Mouse (Mus musculus): ENCODE measurements around the gene Zdhhc5. TPM values are rescaled to one million over a fixed set of nuclear protein-coding genes. Genes with fewer than 3 reads are reported as not detected.

Zdhhc5 gene
- total and polyA plus RNA-seq, 3 experiments = 29.3 to 42.9 TPM; not detected in 1

DNA sequence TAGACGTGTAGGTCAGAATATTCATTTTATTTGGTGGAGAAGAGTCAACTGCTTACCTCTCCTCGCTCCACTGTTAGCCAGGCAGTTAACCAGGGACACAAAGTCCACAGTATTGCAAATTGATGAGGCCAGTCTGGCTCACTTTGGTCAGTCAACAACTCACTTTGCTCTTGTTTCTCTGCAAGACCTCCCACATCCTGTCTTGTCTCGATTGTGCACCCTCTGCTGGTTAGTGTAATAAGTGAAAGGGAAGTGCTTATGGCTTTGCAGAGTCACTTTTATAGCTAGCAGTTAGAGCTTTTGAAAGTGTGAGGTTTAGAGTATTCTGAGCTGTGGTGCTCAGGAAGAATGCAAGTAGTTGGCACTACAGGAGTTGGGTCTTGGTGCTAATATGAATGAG is 54.7 kb downstream of the Zdhhc5 start:
- peak; percentile 55; the same call in 1 of the 2 replicates for TF ChIP-seq ELF1 (IDR thresholded peaks at IDR 0.05; ENCODE audit: low read depth, low read length)
- no peak for TF ChIP-seq HCFC1 (IDR thresholded peaks at IDR 0.05; ENCODE audit: low read depth, low read length)
- no peak for TF ChIP-seq NELFE (IDR thresholded peaks at IDR 0.05; ENCODE audit: low read depth, low read length)
- no peak for TF ChIP-seq TBP (IDR thresholded peaks at IDR 0.05; ENCODE audit: low read depth, low read length)
- peak; percentile 64 for TF ChIP-seq RAD21 (IDR thresholded peaks at IDR 0.05; ENCODE audit: low read depth, low read length)
- TF ChIP-seq SMC3 (IDR thresholded peaks at IDR 0.05; ENCODE audit: low read depth, low read length) = peak; percentile 97
- TF ChIP-seq ZMIZ1 (IDR thresholded peaks at IDR 0.05; ENCODE audit: low read depth, low read length) = no peak
- TF ChIP-seq CTCF (IDR thresholded peaks at IDR 0.05 in 2 of 3, conservative IDR thresholded peaks at IDR 0.05 in 1 of 3; ENCODE audit: control insufficient read depth in 1 of 3, insufficient read depth in 1 of 3, low read depth in 2 of 3, low read length in 3 of 3, poor library complexity in 1 of 3, severe bottlenecking in 1 of 3) = peak; percentile 40 to 87 (median 56)
- TF ChIP-seq ZC3H11A (IDR thresholded peaks at IDR 0.05; ENCODE audit: low read depth, low read length) = peak; percentile 62
- no peak for TF ChIP-seq TAL1 (IDR thresholded peaks at IDR 0.05; ENCODE audit: low read length)
- H3K9me3 ChIP-seq (replicated peaks; ENCODE audit: insufficient read depth, low read length) = no peaks in the 10 kb centered on the region
- no peaks in the 10 kb centered on the region; a peak in 1 of 4 replicates for H3K4me1 ChIP-seq (ENCODE audit: control insufficient read depth in 1 of 2, insufficient read depth in 2 of 2, low read length in 2 of 2)
- H3K36me3 ChIP-seq (ENCODE audit: control insufficient read depth in 1 of 2, insufficient read depth in 2 of 2, low read length in 2 of 2) = no peaks in the 10 kb centered on the region
- H3K9ac ChIP-seq (ENCODE audit: control insufficient read depth, low read depth, low read length, poor library complexity, severe bottlenecking) = no peak overlapping the region
- no peaks in the 10 kb centered on the region for H3K79me2 ChIP-seq (ENCODE audit: control insufficient read depth, insufficient read depth, low read length, poor library complexity)
- peak; percentile 85 for DNase-seq (ENCODE audit: low read depth, low spot score)
- H3K4me3 ChIP-seq (ENCODE audit: control insufficient read depth in 1 of 2, insufficient read depth in 1 of 2, low read depth in 2 of 2, low read length in 2 of 2) = no peak overlapping the region
- no peak overlapping the region for H3K27ac ChIP-seq (ENCODE audit: control insufficient read depth, low read depth, low read length)
- no peaks in the 10 kb centered on the region for H3K27me3 ChIP-seq (ENCODE audit: control insufficient read depth in 1 of 2, insufficient read depth in 2 of 2, low read length in 2 of 2)

- Histone ChIP-seq H3K4me1 (ENCODE audit: control insufficient read depth in 1 of 2, insufficient read depth in 2 of 2, low read length in 2 of 2) (no peaks in the 10 kb centered on the region; a peak in 1 of 4 replicates), H3K27me3 (ENCODE audit: control insufficient read depth in 1 of 2, insufficient read depth in 2 of 2, low read length in 2 of 2) (no peaks in the 10 kb centered on the region), H3K4me3 (ENCODE audit: control insufficient read depth in 1 of 2, insufficient read depth in 1 of 2, low read depth in 2 of 2, low read length in 2 of 2) (no peak within 1 kb of the TSS), H3K9ac (ENCODE audit: control insufficient read depth, low read depth, low read length, poor library complexity, severe bottlenecking) (no peak within 1 kb of the TSS), H3K27ac (ENCODE audit: control insufficient read depth, low read depth, low read length) (no peak within 1 kb of the TSS), H3K79me2 (ENCODE audit: control insufficient read depth, insufficient read depth, low read length, poor library complexity) (no peaks in the 10 kb centered on the region), H3K9me3 (replicated peaks; ENCODE audit: insufficient read depth, low read length) (no peaks in the 10 kb centered on the region), H3K36me3 (ENCODE audit: control insufficient read depth in 1 of 2, insufficient read depth in 2 of 2, low read length in 2 of 2) (no peaks in the 10 kb centered on the region)
- no peak for DNase-seq (ENCODE audit: low read depth, low spot score)
- no peak for TF ChIP-seq EP300 (IDR thresholded peaks at IDR 0.05; ENCODE audit: low read depth in 1 of 2, low read length in 2 of 2)
- no peak for TF ChIP-seq GATA1 (IDR thresholded peaks at IDR 0.05; ENCODE audit: low read depth, low read length)
- TF ChIP-seq JUND (IDR thresholded peaks at IDR 0.05; ENCODE audit: low read depth, low read length) = no peak
- TF ChIP-seq MAFK (IDR thresholded peaks at IDR 0.05; ENCODE audit: borderline replicate concordance, low read depth, low read length) = no peak
- TF ChIP-seq ELF1 (IDR thresholded peaks at IDR 0.05; ENCODE audit: low read depth, low read length) = no peak
- no peak for TF ChIP-seq TBP (IDR thresholded peaks at IDR 0.05; ENCODE audit: low read depth, low read length)
- TF ChIP-seq GABPA (IDR thresholded peaks at IDR 0.05; ENCODE audit: low read depth, low read length) = no peak
- TF ChIP-seq CTCF (IDR thresholded peaks at IDR 0.05 in 2 of 3, conservative IDR thresholded peaks at IDR 0.05 in 1 of 3; ENCODE audit: control insufficient read depth in 1 of 3, insufficient read depth in 1 of 3, low read depth in 2 of 3, low read length in 3 of 3, poor library complexity in 1 of 3, severe bottlenecking in 1 of 3) = no peak
- TF ChIP-seq NRF1 (IDR thresholded peaks at IDR 0.05; ENCODE audit: insufficient read depth, low read depth, low read length, poor library complexity, severe bottlenecking) = no peak
- TF ChIP-seq MEF2A (IDR thresholded peaks at IDR 0.05; ENCODE audit: extremely low read depth, insufficient replicate concordance, low read depth, low read length, poor library complexity, severe bottlenecking) = no peak
- no peak for TF ChIP-seq POLR2AphosphoS5 (IDR thresholded peaks at IDR 0.05; ENCODE audit: borderline replicate concordance, low read depth, low read length)
- TF ChIP-seq ZKSCAN1 (IDR thresholded peaks at IDR 0.05; ENCODE audit: low read depth, low read length) = no peak
- no peak for TF ChIP-seq CHD1 (IDR thresholded peaks at IDR 0.05; ENCODE audit: low read depth, low read length)
- no peak for TF ChIP-seq CHD2 (IDR thresholded peaks at IDR 0.05; ENCODE audit: low read length)
- no peak for TF ChIP-seq TAL1 (IDR thresholded peaks at IDR 0.05; ENCODE audit: low read length)
- TF ChIP-seq UBTF (IDR thresholded peaks at IDR 0.05; ENCODE audit: borderline replicate concordance, insufficient read depth, low read depth, low read length) = no peak
- no peak for TF ChIP-seq USF2 (IDR thresholded peaks at IDR 0.05; ENCODE audit: borderline replicate concordance in 1 of 2, insufficient read depth in 1 of 2, low read depth in 1 of 2, low read length in 2 of 2)
Observed at GRCm38 (mm10) chr2:84658806-84659205, 56.2 kb downstream of the Zdhhc5 start, which contains the start of gene Btbd18. Gene Btbd18 (plus strand): TSS chr2:84659079.
